Mouse (Mus musculus) hindbrain, embryonic 14.5 days (tissue): Measurements from ENCODE around the gene Cygb. TPM values are rescaled to one million over a fixed set of nuclear protein-coding genes. Genes with fewer than 3 reads are reported as not detected.

Experiments
- ATAC-seq: fragments of 200-750 bp; cut with Nextera tagmentation; 2 replicates; pipeline ENCODE4 v1.8.0; 2017; ENCODE audit warnings: moderate number of reproducible peaks, mild to moderate bottlenecking, moderate TSS enrichment, moderate library complexity; ENCODE audit not compliant: low FRiP score
- DNase-seq: peaks from one replicate; pipeline ENCODE4 v3.0.0-alpha.2; 2015; ENCODE audit warnings: low spot score
- H3K27ac ChIP-seq: fragments of 300-500 bp; sonication (generic); 2 replicates; pipeline ENCODE4 v1.5.1; 2014; ENCODE audit warnings: mild to moderate bottlenecking, moderate library complexity
- H3K27me3 ChIP-seq: fragments of 300-500 bp; sonication (generic); 2 replicates; pipeline ENCODE4 v1.6.1; 2014; ENCODE audit warnings: mild to moderate bottlenecking, low read length, mixed read lengths; ENCODE audit not compliant: control insufficient read depth, insufficient read depth
- H3K36me3 ChIP-seq: fragments of 300-500 bp; sonication (generic); replicated peaks from 2 replicates; pipeline ENCODE4 v1.6.1; 2014; ENCODE audit not compliant: control insufficient read depth, insufficient read depth
- H3K4me1 ChIP-seq: fragments of 300-500 bp; sonication (generic); replicated peaks from 2 replicates; pipeline ENCODE4 v1.6.1; 2014; ENCODE audit warnings: antibody characterized with exemption, low read length, mixed read lengths; ENCODE audit not compliant: control insufficient read depth, insufficient read depth
- H3K4me2 ChIP-seq: fragments of 300-500 bp; sonication (generic); replicated peaks from 2 replicates; pipeline ENCODE4 v1.6.1; 2014; ENCODE audit warnings: mild to moderate bottlenecking, moderate library complexity
- H3K4me3 ChIP-seq: fragments of 300-500 bp; sonication (generic); replicated peaks from 2 replicates; pipeline ENCODE4 v1.5.1; 2014; ENCODE audit warnings: mild to moderate bottlenecking, low read length
- H3K9ac ChIP-seq: fragments of 300-500 bp; sonication (generic); 2 replicates; pipeline ENCODE4 v1.6.1; 2014
- H3K9me3 ChIP-seq: fragments of 300-500 bp; sonication (generic); 2 replicates; pipeline ENCODE4 v1.6.1; 2016; ENCODE audit warnings: low read length; ENCODE audit not compliant: control insufficient read depth
- WGBS: fragments of 180-500 bp; shearing (Covaris S2); extraction: QIAGEN DNeasy Blood & Tissue Kit; methylation state at CpG from one replicate; pipeline ENCODE4 v1.1.7; 2014; 5-methylcytosine and 5-hydroxymethylcytosine counted together
- polyA plus RNA-seq: library from polyadenylated mRNA; unstranded; fragments of >200 nt; fragmentation: Nextera tagmentation; extraction: Ambion mirVana; gene quantifications from 2 replicates; pipeline ENCODE4 v1.2.1, GENCODE M21; 2014

Cygb gene
- polyA plus RNA-seq, 1 experiment from 2014 or later, result 26.5 TPM

DNA sequence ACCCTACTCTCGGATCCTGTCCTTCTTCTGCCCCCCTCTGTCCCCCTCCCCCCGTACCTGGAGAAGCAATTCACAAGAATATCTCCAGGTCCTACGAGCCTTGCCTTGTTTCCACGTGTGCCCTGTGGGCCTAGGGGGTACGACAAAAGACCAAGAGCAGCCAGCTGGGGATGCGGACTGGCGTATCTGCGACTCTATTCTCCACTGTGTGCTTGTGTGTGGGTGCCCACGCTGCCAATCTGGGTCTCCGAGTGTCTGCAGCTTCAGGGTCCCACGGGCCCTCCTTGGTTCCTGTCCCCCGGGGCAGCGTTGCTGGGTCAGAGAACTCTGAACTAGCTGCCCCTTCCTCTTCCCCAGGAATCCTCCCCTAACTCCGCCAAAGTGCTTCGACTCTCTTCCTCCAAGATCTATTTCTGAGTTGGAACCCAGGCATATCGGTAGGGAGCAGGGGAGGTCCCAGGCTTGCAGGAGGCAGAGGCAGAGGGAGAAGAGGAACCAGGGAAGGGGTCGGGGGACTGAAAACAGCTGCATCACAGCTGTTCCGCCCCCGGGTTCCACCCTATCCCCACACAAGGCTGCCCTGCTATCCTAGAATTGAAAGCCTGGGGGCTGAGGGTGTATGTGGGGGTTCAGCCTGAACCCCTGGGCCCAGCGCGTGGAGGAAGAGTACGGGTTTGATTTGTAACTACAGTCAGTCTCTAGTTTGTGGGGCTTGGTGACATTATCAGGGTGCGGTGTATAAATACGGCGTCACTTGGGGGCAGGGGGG is 1.6 kb downstream of the Cygb start:
- H3K4me2 ChIP-seq, result peak overlapping the region; percentile 98
- H3K4me1 ChIP-seq, result peaks cover 19% of the 10 kb centered on the region; the same call in 1 of the 2 replicates
- ATAC-seq (no peak), DNase-seq (no peak)
- 0 out of 2 replicates have a peak, but pooled peaks cover 10% of the 10 kb centered on the region for H3K27me3 ChIP-seq
- WGBS, result 59% methylated on average over 25 of the region's 25 CpGs
- no peaks in the 10 kb centered on the region for H3K36me3 ChIP-seq
- H3K27ac ChIP-seq, result no peak overlapping the region
- no peaks in the 10 kb centered on the region for H3K9me3 ChIP-seq
- peak overlapping the region; percentile 78 for H3K9ac ChIP-seq
- H3K4me3 ChIP-seq, result peak overlapping the region; percentile 55

DNA sequence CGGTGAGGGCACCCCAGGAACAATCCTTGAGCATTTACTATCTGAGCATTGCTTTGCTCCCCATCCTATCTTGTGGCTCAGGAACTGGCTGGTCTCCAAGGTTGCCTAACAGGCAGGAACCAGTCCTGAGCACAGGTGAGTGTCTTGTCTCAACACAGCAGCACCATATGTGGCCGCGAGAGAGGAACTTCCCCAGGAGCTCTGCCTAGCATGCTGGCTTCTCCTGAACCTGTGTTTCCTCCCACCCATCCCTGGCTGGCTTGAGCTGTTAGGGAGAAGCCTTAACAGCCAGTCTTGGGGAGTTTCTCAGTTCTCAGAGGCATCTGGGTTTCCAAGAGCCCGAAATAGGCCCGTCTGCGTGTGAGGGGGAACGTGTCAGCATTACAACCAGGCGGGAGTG is 2.8 kb downstream of the Cygb start:
- H3K27me3 ChIP-seq, result 0 out of 2 replicates have a peak, but pooled peaks cover 10% of the 10 kb centered on the region
- no peak overlapping the region for H3K4me2 ChIP-seq
- ATAC-seq (no peak), DNase-seq (no peak)
- no peaks in the 10 kb centered on the region for H3K36me3 ChIP-seq
- H3K27ac ChIP-seq, result no peak overlapping the region
- no peak overlapping the region for H3K9ac ChIP-seq
- 81% methylated on average over 8 of the region's 8 CpGs for WGBS
- peaks cover 15% of the 10 kb centered on the region; the same call in 1 of the 2 replicates for H3K4me1 ChIP-seq
- H3K9me3 ChIP-seq, result no peaks in the 10 kb centered on the region
- H3K4me3 ChIP-seq, result no peak overlapping the region

DNA sequence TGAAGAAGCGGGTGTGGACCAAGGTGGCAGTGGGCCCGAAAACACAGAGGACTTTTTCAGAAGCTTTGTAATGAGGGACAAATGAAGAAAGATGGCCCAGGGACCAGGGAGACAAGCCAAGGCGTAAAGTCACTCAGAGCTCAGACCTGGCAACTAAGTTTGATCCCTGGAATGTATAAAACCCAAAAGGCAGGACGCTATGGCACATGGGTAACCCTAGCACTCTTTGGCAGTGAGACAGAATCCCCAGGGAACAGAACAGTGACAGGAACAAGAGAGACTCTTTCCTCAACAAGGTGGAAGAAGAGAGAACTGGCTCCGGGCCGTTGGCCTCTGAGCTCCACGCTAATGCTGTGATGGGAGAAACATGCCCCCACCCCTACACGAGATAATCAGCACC is 3.3 kb downstream of the Cygb start:
- 80% methylated on average over 8 of the region's 8 CpGs for WGBS
- Histone ChIP-seq H3K4me1 (peaks cover 15% of the 10 kb centered on the region; the same call in 1 of the 2 replicates), H3K9ac (no peak overlapping the region), H3K36me3 (no peaks in the 10 kb centered on the region), H3K9me3 (no peaks in the 10 kb centered on the region), H3K4me3 (no peak overlapping the region), H3K27me3 (0 out of 2 replicates have a peak, but pooled peaks cover 10% of the 10 kb centered on the region), H3K4me2 (no peak overlapping the region), H3K27ac (no peak overlapping the region)
- no peak for ATAC-seq
- DNase-seq, result no peak

DNA sequence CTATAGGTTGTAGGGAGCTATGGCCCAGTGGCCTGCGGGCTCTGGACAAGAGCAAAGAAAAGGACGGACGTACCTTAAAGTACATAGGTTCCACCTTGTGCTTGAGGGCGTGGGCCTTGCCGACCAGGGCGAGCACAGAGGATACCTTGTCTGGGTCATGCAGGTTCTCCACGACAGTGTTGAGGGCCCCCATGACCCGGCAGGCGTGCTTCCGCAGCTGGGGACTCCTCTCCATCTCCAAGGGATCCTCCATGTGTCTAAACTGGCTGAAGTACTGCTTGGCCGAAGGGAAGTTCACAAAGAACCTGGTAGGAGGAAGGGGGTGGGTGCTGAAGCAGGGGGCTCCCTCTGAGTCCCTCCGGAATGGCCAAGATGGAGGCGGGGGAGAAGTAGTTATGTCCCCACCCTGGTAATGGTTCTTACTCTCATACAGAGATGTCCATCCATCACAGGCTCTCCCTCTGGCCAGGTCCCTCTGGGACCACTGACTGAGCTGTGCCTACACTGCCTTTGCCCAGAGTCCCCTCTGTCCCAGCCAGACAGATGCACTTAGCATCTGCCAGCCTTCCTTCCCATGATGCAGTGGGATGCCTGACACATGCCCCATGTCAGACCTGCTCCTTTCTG is 4.3 kb downstream of the Cygb start:
- Histone ChIP-seq H3K36me3 (no peaks in the 10 kb centered on the region), H3K9me3 (no peaks in the 10 kb centered on the region), H3K27ac (no peak overlapping the region), H3K4me2 (no peak overlapping the region), H3K4me3 (no peak overlapping the region), H3K27me3 (0 out of 2 replicates have a peak, but pooled peaks cover 10% of the 10 kb centered on the region), H3K9ac (no peak overlapping the region), H3K4me1 (peaks cover 15% of the 10 kb centered on the region; the same call in 1 of the 2 replicates)
- 90% methylated on average over 13 of the region's 13 CpGs for WGBS
- no peak for DNase-seq
- ATAC-seq, result no peak

DNA sequence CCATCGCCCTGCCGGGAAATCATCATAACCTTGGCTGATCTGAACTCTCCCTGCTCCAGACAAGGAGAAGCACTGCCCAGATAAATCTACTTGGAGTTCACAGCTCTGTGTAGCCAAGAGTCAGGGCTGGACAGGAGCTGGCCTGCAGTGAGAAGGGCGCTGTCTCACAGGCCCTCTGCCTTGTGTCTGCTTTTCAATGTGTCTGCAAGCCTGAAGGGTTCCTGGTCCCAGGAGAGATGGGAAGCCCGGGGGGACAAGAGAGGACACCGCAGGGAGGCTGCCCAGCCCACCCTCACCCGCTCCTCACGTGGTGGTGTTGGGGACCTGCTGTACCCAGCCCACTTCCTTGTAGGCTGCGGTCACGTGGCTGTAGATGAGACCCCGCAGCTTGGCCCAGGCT is 5.1 kb downstream of the Cygb start:
- no peak overlapping the region for H3K27ac ChIP-seq
- no peak overlapping the region for H3K4me2 ChIP-seq
- peaks cover 18% of the 10 kb centered on the region for H3K4me1 ChIP-seq
- no peak overlapping the region for H3K9ac ChIP-seq
- no peak for DNase-seq
- 0 out of 2 replicates have a peak, but pooled peaks cover 10% of the 10 kb centered on the region for H3K27me3 ChIP-seq
- no peak for ATAC-seq
- no peak overlapping the region for H3K4me3 ChIP-seq
- WGBS, result 70% methylated on average over 10 of the region's 10 CpGs
- no peaks in the 10 kb centered on the region for H3K9me3 ChIP-seq
- H3K36me3 ChIP-seq, result no peaks in the 10 kb centered on the region

DNA sequence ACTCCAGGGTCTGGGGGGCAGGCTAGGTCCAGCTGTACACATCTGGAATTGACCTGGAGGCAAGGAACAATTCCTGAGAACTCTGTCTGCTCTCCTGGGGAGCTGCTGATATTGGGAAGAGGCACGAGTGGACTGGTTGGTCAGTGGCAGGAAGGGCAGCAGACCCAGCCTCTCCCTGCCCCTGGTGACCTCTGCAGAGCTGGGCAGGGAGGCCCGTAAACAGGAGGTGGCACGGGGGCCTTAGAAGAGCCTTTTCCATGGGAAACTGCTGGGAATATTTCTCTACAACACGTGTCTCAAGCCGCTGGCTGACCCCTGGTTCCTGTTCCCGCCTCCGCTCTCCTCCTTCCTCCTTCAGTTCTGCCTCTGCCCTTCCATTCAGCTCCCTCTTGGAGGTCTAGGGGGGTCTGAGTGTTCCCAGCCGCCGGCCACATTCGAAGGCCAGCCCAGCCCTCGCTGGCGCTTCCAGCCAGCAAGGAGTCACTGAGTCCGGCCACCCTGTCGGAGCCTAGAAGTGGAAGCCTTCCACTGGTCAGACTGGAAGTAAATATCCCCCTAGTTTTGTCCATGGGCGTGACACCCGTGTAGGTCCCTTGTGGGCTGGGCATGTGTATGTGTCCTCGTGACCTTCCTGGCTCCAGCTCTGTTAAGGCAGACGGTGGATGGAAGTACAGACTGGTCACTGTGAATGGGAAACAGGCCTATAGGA is 5.7 kb downstream of the Cygb start:
- Histone ChIP-seq H3K4me3 (no peak overlapping the region), H3K9me3 (no peaks in the 10 kb centered on the region), H3K27me3 (0 out of 2 replicates have a peak, but pooled peaks cover 10% of the 10 kb centered on the region), H3K9ac (no peak overlapping the region), H3K27ac (no peak overlapping the region), H3K4me1 (peaks cover 22% of the 10 kb centered on the region), H3K4me2 (no peak overlapping the region), H3K36me3 (no peaks in the 10 kb centered on the region)
- WGBS, result 55% methylated on average over 18 of the region's 18 CpGs
- DNase-seq, result no peak
- no peak for ATAC-seq

DNA sequence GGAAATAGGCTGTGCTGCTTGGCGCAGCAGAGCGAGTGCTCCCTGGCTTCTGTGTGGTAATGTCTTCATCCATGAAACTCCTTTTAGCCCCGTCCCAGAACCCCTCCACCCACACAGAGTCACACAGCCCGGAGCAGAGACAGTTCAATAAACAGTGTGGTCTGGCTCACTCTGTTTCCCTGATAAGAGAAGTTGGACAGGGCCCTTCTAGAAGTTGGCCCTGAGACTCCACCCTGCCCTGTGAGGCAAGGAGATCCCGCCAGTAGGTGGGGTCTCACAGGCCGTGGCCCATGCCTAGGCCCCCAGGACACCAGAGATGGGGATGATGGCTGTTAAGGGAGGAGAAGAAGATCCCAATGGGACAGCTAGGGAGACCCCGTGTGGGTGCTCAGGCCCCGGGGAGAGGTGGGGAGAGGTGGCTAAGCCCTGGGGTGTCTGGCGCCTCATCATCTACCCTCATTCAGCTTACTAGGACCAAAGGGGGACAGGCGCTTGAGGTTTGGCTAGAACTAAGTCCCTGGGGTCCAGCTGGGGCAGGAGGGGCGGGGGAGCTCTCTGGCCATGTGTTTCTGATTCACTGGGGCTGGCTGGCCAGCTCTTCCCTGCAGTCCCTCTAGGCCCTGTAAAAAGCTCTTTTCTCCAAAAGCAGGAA is 6.6 kb downstream of the Cygb start:
- no peaks in the 10 kb centered on the region for H3K36me3 ChIP-seq
- H3K27ac ChIP-seq, result no peak overlapping the region
- no peak overlapping the region for H3K4me3 ChIP-seq
- 64% methylated on average over 11 of the region's 11 CpGs for WGBS
- no peak for ATAC-seq
- DNase-seq, result no peak
- no peak overlapping the region for H3K4me2 ChIP-seq
- H3K27me3 ChIP-seq, result 0 out of 2 replicates have a peak, but pooled peaks cover 1% of the 10 kb centered on the region
- no peak overlapping the region for H3K9ac ChIP-seq
- no peaks in the 10 kb centered on the region for H3K9me3 ChIP-seq
- H3K4me1 ChIP-seq, result peaks cover 14% of the 10 kb centered on the region

DNA sequence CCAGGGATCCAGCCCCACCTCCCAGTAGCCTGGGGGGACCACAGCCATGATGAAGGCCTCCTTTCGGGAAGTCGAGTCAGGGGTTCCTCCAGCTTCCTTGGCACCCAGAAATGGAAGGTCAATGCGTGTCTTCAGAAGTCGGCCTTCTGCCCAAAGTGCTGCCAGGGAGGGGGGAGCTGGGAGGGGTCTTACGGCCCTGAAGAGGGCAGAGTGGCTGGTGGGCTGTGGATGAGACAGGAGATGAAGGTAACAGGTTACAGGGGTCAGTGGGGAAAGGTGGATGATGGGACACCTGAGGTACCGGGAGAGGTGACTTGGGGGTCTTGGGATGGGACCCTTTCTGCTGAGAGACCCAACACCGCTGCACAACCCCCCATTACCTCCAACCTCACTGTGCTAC is 7.3 kb downstream of the Cygb start:
- peaks cover 10% of the 10 kb centered on the region for H3K4me1 ChIP-seq
- no peak overlapping the region for H3K27ac ChIP-seq
- H3K9ac ChIP-seq, result no peak overlapping the region
- no peak overlapping the region for H3K4me2 ChIP-seq
- no peaks in the 10 kb centered on the region for H3K9me3 ChIP-seq
- no peak for ATAC-seq
- WGBS, result 94% methylated on average over 7 of the region's 7 CpGs
- DNase-seq, result no peak
- no peak overlapping the region for H3K4me3 ChIP-seq
- no peaks in the 10 kb centered on the region for H3K27me3 ChIP-seq
- no peaks in the 10 kb centered on the region for H3K36me3 ChIP-seq

DNA sequence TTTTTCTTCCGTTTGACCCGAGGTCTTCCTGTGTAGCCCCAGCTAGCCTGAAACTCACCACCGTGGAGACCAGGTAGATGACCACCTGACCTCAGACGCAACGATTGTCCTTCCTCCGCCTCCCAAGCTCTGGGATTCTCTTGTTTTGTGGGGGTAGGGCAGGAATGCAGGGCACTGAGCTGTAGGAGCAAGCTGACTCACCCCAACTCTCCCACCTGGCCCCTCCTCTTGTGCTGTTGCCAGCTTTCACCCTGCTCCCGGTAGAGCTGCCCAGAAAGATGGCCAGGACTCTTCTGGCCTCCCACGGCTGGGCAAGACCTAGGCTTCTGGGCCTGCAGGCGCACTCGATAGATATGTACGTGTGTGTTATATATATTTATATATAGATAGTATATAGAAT is 8.0 kb downstream of the Cygb start:
- Histone ChIP-seq H3K27me3 (no peaks in the 10 kb centered on the region), H3K27ac (no peak overlapping the region), H3K9ac (no peak overlapping the region), H3K4me1 (peaks cover 10% of the 10 kb centered on the region), H3K36me3 (no peaks in the 10 kb centered on the region), H3K4me3 (no peak overlapping the region), H3K9me3 (no peaks in the 10 kb centered on the region), H3K4me2 (no peak overlapping the region)
- ATAC-seq, result no peak
- DNase-seq, result no peak
- 77% methylated on average over 11 of the region's 11 CpGs for WGBS
